Mouse (Mus musculus): ENCODE measurements around the gene Hoxa3. TPM values are rescaled to one million over a fixed set of nuclear protein-coding genes. Genes with fewer than 3 reads are reported as not detected.

Gene Hoxa3
- polyA plus RNA-seq, 1 experiment from 2014 or later: 1.5 TPM

Other genes with a start within 250 kb of the Hoxa3 start
- 8.7 TPM for gene Skap2, start 200.8 kb downstream of the Hoxa3 start, polyA plus RNA-seq (2015; fragmentation: Illumina TruSeq; extraction: RNeasy Lipid Tissue Mini Kit (QIAGEN cat#74804); ENCODE audit: insufficient read depth, low read depth, low replicate concordance)
- gene Hoxa1, start 55.0 kb downstream of the Hoxa3 start, polyA plus RNA-seq (2015; fragmentation: Illumina TruSeq; extraction: RNeasy Lipid Tissue Mini Kit (QIAGEN cat#74804); ENCODE audit: insufficient read depth, low read depth, low replicate concordance): not detected
- 0.63 TPM for gene Hoxa2, start 48.5 kb downstream of the Hoxa3 start, polyA plus RNA-seq (2015; fragmentation: Illumina TruSeq; extraction: RNeasy Lipid Tissue Mini Kit (QIAGEN cat#74804); ENCODE audit: insufficient read depth, low read depth, low replicate concordance)
- gene 5730596B20Rik, start 35.8 kb downstream of the Hoxa3 start, polyA plus RNA-seq (2015; fragmentation: Illumina TruSeq; extraction: RNeasy Lipid Tissue Mini Kit (QIAGEN cat#74804); ENCODE audit: insufficient read depth, low read depth, low replicate concordance): not detected
- 1.6 TPM for gene Hoxa4, start 21.6 kb downstream of the Hoxa3 start, polyA plus RNA-seq (2015; fragmentation: Illumina TruSeq; extraction: RNeasy Lipid Tissue Mini Kit (QIAGEN cat#74804); ENCODE audit: insufficient read depth, low read depth, low replicate concordance)
- gene Hoxa5, start 8.7 kb downstream of the Hoxa3 start, polyA plus RNA-seq (2015; fragmentation: Illumina TruSeq; extraction: RNeasy Lipid Tissue Mini Kit (QIAGEN cat#74804); ENCODE audit: insufficient read depth, low read depth, low replicate concordance): 2.8 TPM
- gene Hoxa6, start 4.6 kb downstream of the Hoxa3 start, polyA plus RNA-seq (2015; fragmentation: Illumina TruSeq; extraction: RNeasy Lipid Tissue Mini Kit (QIAGEN cat#74804); ENCODE audit: insufficient read depth, low read depth, low replicate concordance): not detected
- gene Gm28308, start within 50 bp of the Hoxa3 start, polyA plus RNA-seq (2015; fragmentation: Illumina TruSeq; extraction: RNeasy Lipid Tissue Mini Kit (QIAGEN cat#74804); ENCODE audit: insufficient read depth, low read depth, low replicate concordance): not detected
- gene Hoxa7, start 8.5 kb upstream of the Hoxa3 start, polyA plus RNA-seq (2015; fragmentation: Illumina TruSeq; extraction: RNeasy Lipid Tissue Mini Kit (QIAGEN cat#74804); ENCODE audit: insufficient read depth, low read depth, low replicate concordance): 0.68 TPM
- gene Hoxa9, start 17.8 kb upstream of the Hoxa3 start, polyA plus RNA-seq (2015; fragmentation: Illumina TruSeq; extraction: RNeasy Lipid Tissue Mini Kit (QIAGEN cat#74804); ENCODE audit: insufficient read depth, low read depth, low replicate concordance): not detected
- not detected for gene Hoxa10, start 27.5 kb upstream of the Hoxa3 start, polyA plus RNA-seq (2015; fragmentation: Illumina TruSeq; extraction: RNeasy Lipid Tissue Mini Kit (QIAGEN cat#74804); ENCODE audit: insufficient read depth, low read depth, low replicate concordance)
- not detected for gene Hoxa11, start 32.5 kb upstream of the Hoxa3 start, polyA plus RNA-seq (2015; fragmentation: Illumina TruSeq; extraction: RNeasy Lipid Tissue Mini Kit (QIAGEN cat#74804); ENCODE audit: insufficient read depth, low read depth, low replicate concordance)
- gene Hoxa13, start 47.5 kb upstream of the Hoxa3 start, polyA plus RNA-seq (2015; fragmentation: Illumina TruSeq; extraction: RNeasy Lipid Tissue Mini Kit (QIAGEN cat#74804); ENCODE audit: insufficient read depth, low read depth, low replicate concordance): not detected
- not detected for gene Evx1, start 100.2 kb upstream of the Hoxa3 start, polyA plus RNA-seq (2015; fragmentation: Illumina TruSeq; extraction: RNeasy Lipid Tissue Mini Kit (QIAGEN cat#74804); ENCODE audit: insufficient read depth, low read depth, low replicate concordance)

Data from pancreas, adult 10 weeks (tissue).